Mouse (Mus musculus) ES-Bruce4 (cell line): ENCODE measurements at regions not wholly inside any gene's neighbourhood (a gene's known extent, or its start where the extent isn't known, plus 50 kb on each side); places are given as distances from the start of the nearest gene placed in this dataset.

Source experiments
- EP300 ChIP-seq: IDR thresholded peaks from 2 replicates; pipeline ENCODE4 v1.6.1; 2011; ENCODE audit warnings: low read depth, low read length; ENCODE audit not compliant: insufficient read depth
- POLR2A ChIP-seq: IDR thresholded peaks from one replicate; pipeline ENCODE4 v1.8.1; 2011; ENCODE audit warnings: low read length; ENCODE audit not compliant: insufficient read depth

GRCm38 (mm10) chr4:68011371-68011770 is 942.8 kb downstream of the Brinp1 start:
- TF ChIP-seq POLR2A (no peak), EP300 (no peak)
